Mouse (Mus musculus) heart, embryonic 11.5 days (tissue): ENCODE data around the gene Hivep3. TPM values are rescaled to one million over a fixed set of nuclear protein-coding genes. Genes with fewer than 3 reads are reported as not detected.
A peak's percentile ranks its signal among the peaks of the same experiment; 100 is the strongest.

ENCODE experiments used
- ATAC-seq: fragments of 200-750 bp; cut with Nextera tagmentation; replicated peaks from 2 replicates; pipeline ENCODE4 v1.8.0; 2017; ENCODE audit warnings: moderate library complexity; ENCODE audit not compliant: insufficient number of reproducible peaks, low FRiP score, low TSS enrichment
- H3K27ac ChIP-seq: fragments of 300-500 bp; sonication (generic); 2 replicates; pipeline ENCODE4 v1.5.1; 2014; ENCODE audit warnings: mild to moderate bottlenecking, low read depth, low read length
- H3K27me3 ChIP-seq: fragments of 300-500 bp; sonication (generic); 2 replicates; pipeline ENCODE4 v1.6.1; 2014; ENCODE audit warnings: mild to moderate bottlenecking, low read length, mixed read lengths; ENCODE audit not compliant: control insufficient read depth, insufficient read depth
- H3K36me3 ChIP-seq: fragments of 300-500 bp; sonication (generic); 2 replicates; pipeline ENCODE4 v1.6.1; 2014; ENCODE audit warnings: mild to moderate bottlenecking, low read length, moderate library complexity, mixed read lengths; ENCODE audit not compliant: control insufficient read depth, insufficient read depth
- H3K4me1 ChIP-seq: fragments of 300-500 bp; sonication (generic); 2 replicates; pipeline ENCODE4 v1.6.1; 2014; ENCODE audit warnings: low read length; ENCODE audit not compliant: control insufficient read depth, insufficient read depth
- H3K4me2 ChIP-seq: fragments of 300-500 bp; sonication (generic); 2 replicates; pipeline ENCODE4 v1.6.1; 2014; ENCODE audit warnings: mild to moderate bottlenecking, moderate library complexity
- H3K4me3 ChIP-seq: fragments of 300-500 bp; sonication (generic); 2 replicates; pipeline ENCODE4 v1.5.1; 2014; ENCODE audit warnings: low read depth, low read length
- H3K9ac ChIP-seq: fragments of 300-500 bp; sonication (generic); 2 replicates; pipeline ENCODE4 v1.6.1; 2014; ENCODE audit warnings: mild to moderate bottlenecking, low read depth, low read length, moderate library complexity
- H3K9me3 ChIP-seq: fragments of 300-500 bp; sonication (generic); replicated peaks from 2 replicates; pipeline ENCODE4 v1.6.1; 2016; ENCODE audit warnings: low read length; ENCODE audit not compliant: control insufficient read depth
- WGBS: fragments of 180-500 bp; shearing (Covaris S2); extraction: QIAGEN DNeasy Blood & Tissue Kit; methylation state at CpG from one replicate; pipeline ENCODE4 v1.1.7; 2014; ENCODE audit not compliant: insufficient replicate concordance; 5-methylcytosine and 5-hydroxymethylcytosine counted together
- polyA plus RNA-seq: library from polyadenylated mRNA; unstranded; fragments of >200 nt; fragmentation: Nextera tagmentation; extraction: Ambion mirVana; gene quantifications from 2 replicates; pipeline ENCODE4 v1.2.1, GENCODE M21; 2014

Hivep3 gene
- polyA plus RNA-seq, 1 experiment from 2014 or later = 4.8 TPM

DNA sequence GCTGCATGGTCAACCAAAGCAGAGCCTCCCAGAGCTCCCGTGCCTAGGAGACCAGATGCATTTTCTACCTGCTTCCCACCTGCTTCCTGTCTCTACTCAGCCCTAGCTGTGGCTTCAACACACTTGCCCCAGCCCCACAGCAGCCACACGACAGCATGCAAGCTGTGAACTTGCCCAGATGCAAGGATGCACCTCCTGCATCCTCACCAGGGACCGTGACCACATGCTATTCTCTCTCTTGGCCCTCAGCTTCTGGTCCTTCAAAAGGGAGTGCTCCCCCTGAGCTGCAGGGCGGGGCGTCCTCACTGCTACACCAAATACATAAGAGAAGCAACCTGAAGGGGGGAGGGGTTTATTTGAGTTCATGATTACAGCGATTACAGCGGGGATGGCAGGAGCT, 303.4 kb downstream of the Hivep3 start:
- no peak overlapping the region for H3K4me3 ChIP-seq
- no peak overlapping the region for H3K9ac ChIP-seq
- H3K4me1 ChIP-seq = peaks cover 3% of the 10 kb centered on the region; the same call in 1 of the 2 replicates
- no peak overlapping the region for H3K27ac ChIP-seq
- WGBS = 52% methylated on average over 7 of the region's 7 CpGs
- no peak for ATAC-seq
- no peaks in the 10 kb centered on the region for H3K9me3 ChIP-seq
- peaks cover 40% of the 10 kb centered on the region for H3K27me3 ChIP-seq
- no peaks in the 10 kb centered on the region for H3K36me3 ChIP-seq
- H3K4me2 ChIP-seq = no peak overlapping the region

DNA sequence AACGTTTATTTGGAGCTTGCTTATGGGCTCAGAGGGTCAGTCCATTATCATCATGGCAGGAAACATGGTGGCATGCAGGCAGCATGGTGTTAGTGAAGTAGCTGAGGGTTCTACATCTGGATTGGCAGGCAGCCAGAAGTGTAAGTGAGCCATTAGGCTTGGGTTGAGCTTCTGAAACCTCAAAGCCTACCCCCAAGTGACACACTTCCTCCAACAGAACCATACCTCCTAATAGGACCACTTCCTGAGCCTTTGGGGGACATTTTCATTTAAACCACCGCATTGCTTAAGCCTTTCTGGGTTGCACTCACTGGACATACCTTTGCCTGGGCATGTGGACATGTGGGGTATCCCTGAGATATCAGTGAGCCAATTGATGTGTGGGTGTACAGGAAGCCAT, 307.9 kb downstream of the Hivep3 start:
- no peak overlapping the region for H3K4me2 ChIP-seq
- no peak overlapping the region for H3K4me3 ChIP-seq
- 70% methylated on average over 2 of the region's 2 CpGs for WGBS
- no peak overlapping the region for H3K9ac ChIP-seq
- H3K27me3 ChIP-seq = peaks cover 10% of the 10 kb centered on the region; the same call in 1 of the 2 replicates
- no peaks in the 10 kb centered on the region for H3K36me3 ChIP-seq
- H3K9me3 ChIP-seq = no peaks in the 10 kb centered on the region
- ATAC-seq = no peak
- 0 out of 2 replicates have a peak, but pooled peaks cover 4% of the 10 kb centered on the region for H3K4me1 ChIP-seq
- no peak overlapping the region for H3K27ac ChIP-seq

- Histone ChIP-seq H3K36me3 (no peaks in the 10 kb centered on the region), H3K4me1 (peaks cover 10% of the 10 kb centered on the region), H3K4me2 (no peak overlapping the region), H3K4me3 (no peak overlapping the region), H3K9ac (no peak overlapping the region), H3K9me3 (no peaks in the 10 kb centered on the region), H3K27me3 (peaks cover 4% of the 10 kb centered on the region; the same call in 1 of the 2 replicates), H3K27ac (no peak overlapping the region)
- WGBS = 82% methylated on average over 7 of the region's 7 CpGs
- no peak for ATAC-seq
Measured at GRCm38 (mm10) chr4:120042480-120042879, 308.9 kb downstream of the Hivep3 start.

DNA sequence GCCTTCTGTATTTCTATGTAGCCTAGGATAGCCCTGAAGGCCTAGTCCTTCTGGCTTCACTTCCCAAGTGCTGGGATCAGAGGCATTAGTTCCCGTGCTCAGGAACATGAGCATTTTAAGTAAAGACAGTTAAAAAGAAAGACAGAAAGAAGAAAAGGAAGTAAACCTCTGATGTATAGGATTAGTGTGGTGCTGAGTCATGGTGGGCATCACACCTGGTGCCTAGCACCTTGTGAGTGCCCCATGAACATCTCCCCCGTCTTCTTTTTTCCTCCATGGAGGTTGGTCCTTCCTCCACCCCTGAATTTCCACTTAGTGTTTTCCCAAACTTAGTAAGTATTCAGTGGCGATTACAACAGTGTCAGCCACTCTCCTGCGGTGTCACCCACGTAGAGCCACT, 311.0 kb downstream of the Hivep3 start:
- Histone ChIP-seq H3K4me1 (peaks cover 12% of the 10 kb centered on the region), H3K4me2 (no peak overlapping the region), H3K9me3 (no peaks in the 10 kb centered on the region), H3K27me3 (0 out of 2 replicates have a peak, but pooled peaks cover 3% of the 10 kb centered on the region), H3K36me3 (no peaks in the 10 kb centered on the region), H3K4me3 (no peak overlapping the region), H3K9ac (no peak overlapping the region), H3K27ac (no peak overlapping the region)
- 73% methylated on average over 5 of the region's 5 CpGs for WGBS
- ATAC-seq = no peak

GRCm38 (mm10) chr4:120045131-120045537, 311.6 kb downstream of the Hivep3 start:
- H3K4me2 ChIP-seq = no peak overlapping the region
- no peaks in the 10 kb centered on the region for H3K27me3 ChIP-seq
- no peak for ATAC-seq
- H3K9me3 ChIP-seq = no peaks in the 10 kb centered on the region
- WGBS = 62% methylated on average over 5 of the region's 5 CpGs
- H3K4me1 ChIP-seq = peaks cover 12% of the 10 kb centered on the region
- no peak overlapping the region for H3K9ac ChIP-seq
- H3K4me3 ChIP-seq = no peak overlapping the region
- H3K36me3 ChIP-seq = no peaks in the 10 kb centered on the region
- H3K27ac ChIP-seq = no peak overlapping the region

GRCm38 (mm10) chr4:120045871-120046270, 312.3 kb downstream of the Hivep3 start:
- WGBS = 65% methylated on average over 7 of the region's 7 CpGs
- Histone ChIP-seq H3K4me1 (peaks cover 12% of the 10 kb centered on the region), H3K27ac (no peak overlapping the region), H3K9ac (no peak overlapping the region), H3K36me3 (no peaks in the 10 kb centered on the region), H3K4me2 (no peak overlapping the region), H3K9me3 (no peaks in the 10 kb centered on the region), H3K4me3 (no peak overlapping the region), H3K27me3 (no peaks in the 10 kb centered on the region)
- no peak; the same call in 1 of the 2 replicates for ATAC-seq

DNA sequence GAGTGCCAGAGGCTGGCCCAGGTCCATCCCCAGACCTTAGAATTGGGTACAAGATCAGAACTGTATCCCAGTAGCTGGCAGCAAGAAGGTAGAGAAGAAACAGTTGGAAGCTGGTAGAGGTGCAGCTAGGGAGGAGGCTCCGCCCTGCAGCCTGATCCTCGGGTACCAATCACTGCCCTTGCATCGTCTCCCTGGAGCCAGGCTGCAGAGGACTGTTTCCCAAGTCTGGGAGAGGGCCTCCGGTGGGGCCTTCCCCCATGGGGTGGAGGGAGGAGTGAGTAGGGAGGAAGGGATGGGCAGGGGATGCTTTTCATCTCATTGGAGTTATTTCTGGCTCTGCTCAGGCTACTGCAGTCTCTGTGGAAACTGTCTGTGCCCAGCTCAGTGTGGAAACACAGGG, 313.5 kb downstream of the Hivep3 start:
- WGBS = 30% methylated on average over 4 of the region's 4 CpGs
- H3K27ac ChIP-seq = no peak overlapping the region

GRCm38 (mm10) chr4:120048274-120048673, 314.7 kb downstream of the Hivep3 start:
- Histone ChIP-seq H3K27me3 (no peaks in the 10 kb centered on the region), H3K4me2 (no peak overlapping the region), H3K27ac (no peak overlapping the region), H3K36me3 (no peaks in the 10 kb centered on the region), H3K4me1 (peaks cover 12% of the 10 kb centered on the region), H3K4me3 (no peak overlapping the region), H3K9me3 (no peaks in the 10 kb centered on the region), H3K9ac (no peak overlapping the region)
- 76% methylated on average over 4 of the region's 4 CpGs for WGBS
- ATAC-seq = no peak

More for the DNA sequence above, 313.5 kb downstream of the Hivep3 start:
- H3K27me3 ChIP-seq = no peaks in the 10 kb centered on the region
- H3K36me3 ChIP-seq = no peaks in the 10 kb centered on the region
- peaks cover 12% of the 10 kb centered on the region for H3K4me1 ChIP-seq
- H3K9ac ChIP-seq = no peak overlapping the region
- 0 out of 2 replicates have a peak, but pooled peaks have one; percentile 23 for ATAC-seq
- no peak overlapping the region for H3K4me3 ChIP-seq
- no peaks in the 10 kb centered on the region for H3K9me3 ChIP-seq
- 0 out of 2 replicates have a peak overlapping the region, but pooled peaks have one; percentile 6 for H3K4me2 ChIP-seq

DNA sequence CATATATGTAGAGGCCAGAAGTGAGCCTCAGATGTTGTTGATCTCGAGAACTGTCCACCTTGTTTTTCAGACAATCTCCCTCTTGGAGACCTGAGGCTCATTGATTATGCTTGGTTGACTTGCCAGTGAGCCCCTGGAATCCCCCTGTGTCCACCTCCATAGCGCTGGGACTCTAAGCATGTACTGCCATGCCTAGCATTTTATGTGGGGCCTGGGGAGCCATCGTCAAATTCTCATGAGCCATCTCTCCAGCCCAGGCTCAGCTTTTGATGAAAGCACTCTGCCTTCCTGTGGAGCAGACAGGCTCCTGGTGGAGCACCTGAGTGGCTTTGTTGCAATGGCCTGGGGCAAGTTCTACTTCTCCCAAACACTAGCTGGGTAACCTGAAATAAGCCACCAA, 316.3 kb downstream of the Hivep3 start:
- ATAC-seq = no peak
- Histone ChIP-seq H3K9me3 (no peaks in the 10 kb centered on the region), H3K9ac (no peak overlapping the region), H3K27ac (no peak overlapping the region), H3K27me3 (no peaks in the 10 kb centered on the region), H3K4me3 (no peak overlapping the region), H3K4me2 (no peak overlapping the region), H3K4me1 (peaks cover 12% of the 10 kb centered on the region), H3K36me3 (no peaks in the 10 kb centered on the region)
- WGBS = 85% methylated on average over 3 of the region's 3 CpGs
